Comparison of ENCODE assay signal across 8 mouse cellular contexts in genomic region chr2:32084111-32084871, GRCm38 (mm10). TPM values are rescaled to one million over a fixed set of nuclear protein-coding genes. Genes with fewer than 3 reads are reported as not detected.
DNase-seq lines count a peak whose midpoint lies in the region; ATAC-seq and TF ChIP-seq lines count a peak whose summit lies in the region.

TSS of gene Fam78a (minus strand) at chr2:32084857.

- peak within 1 kb of the TSS; percentile 75 to 77 for H3K4me3 ChIP-seq in ES-E14 (ENCODE audit: insufficient read depth in 1 of 2, low read depth in 1 of 2, low read length in 2 of 2, poor library complexity in 1 of 2, severe bottlenecking in 1 of 2)
- peak within 1 kb of the TSS; percentile 68 for H3K4me3 ChIP-seq in embryonic facial prominence, embryonic 11.5 days (ENCODE audit: low read depth, low read length)
- peak within 1 kb of the TSS; percentile 89 for H3K4me3 ChIP-seq in heart, embryonic 10.5 days
- H3K4me3 ChIP-seq in midbrain, embryonic 16.5 days (ENCODE audit: low read depth, low read length): peak within 1 kb of the TSS; percentile 78
- peak within 1 kb of the TSS; percentile 63 for H3K4me3 ChIP-seq in stomach, embryonic 14.5 days (ENCODE audit: low read depth, low read length)

- no peaks in the 10 kb centered on the region for H3K9me3 ChIP-seq in ES-E14 (ENCODE audit: control insufficient read depth, insufficient read depth, low read depth, low read length)
- H3K9me3 ChIP-seq in embryonic facial prominence, embryonic 11.5 days (replicated peaks; ENCODE audit: control insufficient read depth, low read length): no peaks in the 10 kb centered on the region
- H3K9me3 ChIP-seq in heart, embryonic 10.5 days: no peaks in the 10 kb centered on the region
- H3K9me3 ChIP-seq in midbrain, embryonic 16.5 days (replicated peaks; ENCODE audit: control insufficient read depth, low read length, poor library complexity, severe bottlenecking): no peaks in the 10 kb centered on the region
- H3K9me3 ChIP-seq in stomach, embryonic 14.5 days (ENCODE audit: control insufficient read depth, low read depth, low read length): no peaks in the 10 kb centered on the region

- DNase-seq in A20 (ENCODE audit: low read depth, low spot score) (peak; percentile 65), ES-E14 (ENCODE audit: low read depth, low spot score) (no peak)
- peak; percentile 74 for DNase-seq in embryonic facial prominence, embryonic 11.5 days (ENCODE audit: low spot score)
- peak; percentile 84 for DNase-seq in heart, embryonic 10.5 days (ENCODE audit: low spot score)
- DNase-seq in kidney, postnatal 25 days: peak; percentile 17 to 60
- DNase-seq in urinary bladder, postnatal 4 days (ENCODE audit: low spot score in 2 of 2): no peak

- WGBS in embryonic facial prominence, embryonic 11.5 days: under 1% methylated on average over 59 of the region's 68 CpGs
- under 1% methylated on average over 68 of the region's 68 CpGs for WGBS in heart, embryonic 10.5 days
- 0% methylated on average over 64 of the region's 68 CpGs for WGBS in midbrain, embryonic 16.5 days
- 1% methylated on average over 65 of the region's 68 CpGs for WGBS in stomach, embryonic 14.5 days

- peaks cover 47% of the 10 kb centered on the region for H3K27me3 ChIP-seq in embryonic facial prominence, embryonic 11.5 days (ENCODE audit: control insufficient read depth, insufficient read depth, low read length)
- H3K27me3 ChIP-seq in heart, embryonic 10.5 days (ENCODE audit: insufficient read depth, poor library complexity, severe bottlenecking): peaks cover 33% of the 10 kb centered on the region
- peaks cover 45% of the 10 kb centered on the region for H3K27me3 ChIP-seq in midbrain, embryonic 16.5 days (ENCODE audit: control insufficient read depth, insufficient read depth, low read depth, low read length)
- H3K27me3 ChIP-seq in stomach, embryonic 14.5 days (ENCODE audit: control insufficient read depth, insufficient read depth, low read length): peaks cover 23% of the 10 kb centered on the region

- H3K4me1 ChIP-seq in ES-E14 (ENCODE audit: control insufficient read depth in 2 of 2, insufficient read depth in 2 of 2, low read length in 2 of 2, poor library complexity in 1 of 2): peaks cover 4 to 12% of the 10 kb centered on the region in 2 experiments; a peak in 2 of 4 replicates
- peaks cover 15% of the 10 kb centered on the region for H3K4me1 ChIP-seq in embryonic facial prominence, embryonic 11.5 days (ENCODE audit: control insufficient read depth, insufficient read depth, low read length)
- H3K4me1 ChIP-seq in heart, embryonic 10.5 days: peaks cover 78% of the 10 kb centered on the region
- peaks cover 16% of the 10 kb centered on the region; the same call in 1 of the 2 replicates for H3K4me1 ChIP-seq in midbrain, embryonic 16.5 days (ENCODE audit: control insufficient read depth, insufficient read depth, low read length)
- H3K4me1 ChIP-seq in stomach, embryonic 14.5 days (ENCODE audit: control insufficient read depth, insufficient read depth, low read length): peaks cover 12% of the 10 kb centered on the region

- in situ Hi-C loops in ES-E14 (cut with MboI; ENCODE audit: low sequenced_read_pairs in 2 of 2, unreplicated experiment in 2 of 2): no loop called here

- H3K4me2 ChIP-seq in embryonic facial prominence, embryonic 11.5 days (ENCODE audit: low read depth, low read length): peak within 1 kb of the TSS; percentile 100
- peak within 1 kb of the TSS; percentile 100 for H3K4me2 ChIP-seq in midbrain, embryonic 16.5 days (ENCODE audit: low read length)
- peak within 1 kb of the TSS; percentile 100 for H3K4me2 ChIP-seq in stomach, embryonic 14.5 days (replicated peaks; ENCODE audit: low read depth, low read length)

- H3K36me3 ChIP-seq in ES-E14 (ENCODE audit: control insufficient read depth, insufficient read depth, low read length, poor library complexity, severe bottlenecking): no peaks in the 10 kb centered on the region
- H3K36me3 ChIP-seq in embryonic facial prominence, embryonic 11.5 days (replicated peaks; ENCODE audit: control insufficient read depth, insufficient read depth, low read depth, low read length): no peaks in the 10 kb centered on the region
- peaks cover 12% of the 10 kb centered on the region for H3K36me3 ChIP-seq in heart, embryonic 10.5 days
- H3K36me3 ChIP-seq in midbrain, embryonic 16.5 days (ENCODE audit: control insufficient read depth, insufficient read depth, low read length): no peaks in the 10 kb centered on the region
- no peaks in the 10 kb centered on the region for H3K36me3 ChIP-seq in stomach, embryonic 14.5 days (ENCODE audit: control insufficient read depth, insufficient read depth, low read length)

- peak within 1 kb of the TSS; percentile 70 for H3K9ac ChIP-seq in ES-E14 (ENCODE audit: insufficient read depth, low read depth, low read length, poor library complexity, severe bottlenecking)
- H3K9ac ChIP-seq in embryonic facial prominence, embryonic 11.5 days (replicated peaks; ENCODE audit: low read length): peak within 1 kb of the TSS; percentile 51
- peak within 1 kb of the TSS; percentile 72 for H3K9ac ChIP-seq in midbrain, embryonic 16.5 days (ENCODE audit: low read depth, low read length)
- H3K9ac ChIP-seq in stomach, embryonic 14.5 days (replicated peaks; ENCODE audit: low read depth, low read length): peak within 1 kb of the TSS; percentile 25; the same call in 1 of the 2 replicates

- peak; percentile 65; the same call in 1 of the 2 replicates for ATAC-seq in embryonic facial prominence, embryonic 11.5 days (replicated peaks; ENCODE audit: insufficient number of reproducible peaks, low FRiP score, low TSS enrichment, low read depth)
- peak; percentile 84 for ATAC-seq in midbrain, embryonic 16.5 days
- ATAC-seq in stomach, embryonic 14.5 days (ENCODE audit: insufficient number of reproducible peaks, insufficient read depth, low FRiP score, low read depth): peak; percentile 65; the same call in 1 of the 2 replicates

- no peak within 1 kb of the TSS for H3K27ac ChIP-seq in ES-E14 (ENCODE audit: insufficient read depth, low read depth, low read length, poor library complexity, severe bottlenecking)
- no peak within 1 kb of the TSS for H3K27ac ChIP-seq in embryonic facial prominence, embryonic 11.5 days (replicated peaks; ENCODE audit: low read depth, low read length)
- H3K27ac ChIP-seq in heart, embryonic 10.5 days: peak within 1 kb of the TSS; percentile 96
- H3K27ac ChIP-seq in midbrain, embryonic 16.5 days (ENCODE audit: low read length): no peak within 1 kb of the TSS
- H3K27ac ChIP-seq in stomach, embryonic 14.5 days (ENCODE audit: low read length): no peak within 1 kb of the TSS

TF ChIP-seq in ES-E14, 5 proteins besides CTCF, POLR2A, EP300 and RAD21:
- TF ChIP-seq MAFK (IDR thresholded peaks at IDR 0.05; ENCODE audit: insufficient read depth, low read depth, low read length) (no peak), ZC3H11A (IDR thresholded peaks at IDR 0.05; ENCODE audit: borderline replicate concordance, low read depth, low read length) (no peak), CHD2 (IDR thresholded peaks at IDR 0.05; ENCODE audit: low read depth, low read length) (no peak), HCFC1 (IDR thresholded peaks at IDR 0.05; ENCODE audit: borderline replicate concordance, insufficient read depth, low read length) (no peak), ZNF384 (IDR thresholded peaks at IDR 0.05; ENCODE audit: low read depth, low read length) (peak; percentile 53; the same call in 1 of the 2 replicates)

RNA-seq across cellular contexts. Expression of gene Fam78a, which starts in this region (rescaled TPM):
- total RNA-seq in ES-E14 (2012; rRNA removed): 4.1 and 4.8 TPM in 2 replicates
- polyA plus RNA-seq in embryonic facial prominence, embryonic 11.5 days (2014; fragmentation: Nextera tagmentation; extraction: Ambion mirVana): 1.8 and 1.9 TPM in 2 replicates
- polyA plus RNA-seq in heart, embryonic 10.5 days (2016; fragmentation: Nextera tagmentation; extraction: Ambion mirVana): 37.7 and 60.1 TPM in 2 replicates
- 0.41 and 0.45 TPM in 2 replicates for polyA plus RNA-seq in midbrain, embryonic 16.5 days (2015; fragmentation: Nextera tagmentation; extraction: Ambion mirVana)
- 1.2 and 1.5 TPM in 2 replicates for polyA plus RNA-seq in stomach, embryonic 14.5 days (2014; fragmentation: Nextera tagmentation; extraction: Ambion mirVana)

Comparison
In these comparisons a context has a peak if more than half of its experiments do, and no peak if none do; other contexts are left out.
1. RNA of gene Fam78a (polyA plus RNA-seq): 37.7 to 60.1 TPM in heart, embryonic 10.5 days; 1.8 to 1.9 TPM in embryonic facial prominence, embryonic 11.5 days, 1.2 to 1.5 TPM in stomach, embryonic 14.5 days and 0.41 to 0.45 TPM in midbrain, embryonic 16.5 days; every median in the first group is over 10 times any median in the second.
2. Peak in ATAC-seq, H3K4me3 ChIP-seq, H3K9ac ChIP-seq and H3K4me2 ChIP-seq in midbrain, embryonic 16.5 days; RNA of the gene not detected or under 1 TPM.
3. DNase-seq: peak in A20 (single experiment), embryonic facial prominence, embryonic 11.5 days (single experiment), heart, embryonic 10.5 days (single experiment) and kidney, postnatal 25 days (2 of 2); none in ES-E14 (single experiment) and urinary bladder, postnatal 4 days (0 of 2).
4. Peak in every context shown above with its lines, with median percentiles within 50 percentile points of each other: H3K4me3 ChIP-seq, H3K9ac ChIP-seq, ATAC-seq and H3K4me2 ChIP-seq.